In genomic region chr12:30154079-30154673, GRCm38 (mm10) we compare ENCODE assay signal across 22 mouse cellular contexts. TPM values are rescaled to one million over a fixed set of nuclear protein-coding genes. Genes with fewer than 3 reads are reported as not detected.
A peak's percentile ranks its signal among the peaks of the same experiment; 100 is the strongest.
DNase-seq lines count a peak whose midpoint lies in the region; ATAC-seq and TF ChIP-seq lines count a peak whose summit lies in the region.
"Had no signal": no experiment of that assay in that cellular context is flagged by ENCODE, and none has a peak within 500 bp of the region (broad histone marks: within the 10 kb centered on the region; RNA-seq: fewer than 3 reads in every experiment).

No protein-coding gene starts in this region.

- no peak overlapping the region for H3K9ac ChIP-seq in hindbrain, embryonic 15.5 days
- H3K9ac ChIP-seq in hindbrain, embryonic 13.5 days = no peak overlapping the region
- H3K9ac ChIP-seq in lung, embryonic 14.5 days = no peak overlapping the region
- H3K9ac ChIP-seq: liver, postnatal 0 days; neural tube, embryonic 15.5 days had no signal

- 45% methylated on average over 7 of the region's 7 CpGs for WGBS in hindbrain, embryonic 15.5 days
- WGBS in hindbrain, embryonic 13.5 days = 58% methylated on average over 7 of the region's 7 CpGs
- 48% methylated on average over 7 of the region's 7 CpGs for WGBS in lung, embryonic 14.5 days

- ATAC-seq in hindbrain, embryonic 15.5 days (ENCODE audit: low FRiP score, low read depth) = peak; percentile 66; the same call in 1 of the 2 replicates
- ATAC-seq in hindbrain, embryonic 13.5 days (ENCODE audit: low FRiP score) = no peak
- ATAC-seq in lung, embryonic 14.5 days (ENCODE audit: insufficient read depth) = no peak
- ATAC-seq in inflammation-experienced regulatory T-cells, adult 6 months = no peak
- ATAC-seq: liver, postnatal 0 days had no signal

- no peak overlapping the region for H3K4me3 ChIP-seq in hindbrain, embryonic 15.5 days
- no peak overlapping the region for H3K4me3 ChIP-seq in hindbrain, embryonic 13.5 days
- no peak overlapping the region for H3K4me3 ChIP-seq in lung, embryonic 14.5 days (ENCODE audit: low read depth, low read length)
- H3K4me3 ChIP-seq: gastrocnemius, adult 2 months; neural tube, embryonic 15.5 days had no signal

- peaks cover 3% of the 10 kb centered on the region; the same call in 1 of the 2 replicates for H3K4me1 ChIP-seq in hindbrain, embryonic 15.5 days (replicated peaks)
- H3K4me1 ChIP-seq in hindbrain, embryonic 13.5 days (replicated peaks) = peaks cover 3% of the 10 kb centered on the region
- H3K4me1 ChIP-seq in lung, embryonic 14.5 days (ENCODE audit: insufficient read depth) = no peaks in the 10 kb centered on the region
- H3K4me1 ChIP-seq: neural tube, embryonic 15.5 days had no signal

- TF ChIP-seq CTCF in lung, embryonic 14.5 days (IDR thresholded peaks at IDR 0.05; ENCODE audit: low read depth) = no peak
- TF ChIP-seq CTCF in brain, embryonic 14.5 days (IDR thresholded peaks at IDR 0.05; ENCODE audit: borderline replicate concordance, extremely low read depth, insufficient read depth, insufficient read length) = no peak

- no peak overlapping the region for H3K27ac ChIP-seq in hindbrain, embryonic 15.5 days (replicated peaks)
- H3K27ac ChIP-seq in hindbrain, embryonic 13.5 days = no peak overlapping the region
- no peak overlapping the region for H3K27ac ChIP-seq in lung, embryonic 14.5 days (ENCODE audit: low read depth)
- H3K27ac ChIP-seq: gastrocnemius, adult 2 months; kidney, postnatal 0 days; neural tube, embryonic 15.5 days; stomach, postnatal 0 days had no signal

- H3K4me2 ChIP-seq in hindbrain, embryonic 15.5 days = no peak overlapping the region
- H3K4me2 ChIP-seq in hindbrain, embryonic 13.5 days = no peak overlapping the region
- H3K4me2 ChIP-seq in lung, embryonic 14.5 days = no peak overlapping the region
- H3K4me2 ChIP-seq: neural tube, embryonic 15.5 days had no signal

- H3K27me3 ChIP-seq in hindbrain, embryonic 15.5 days = no peaks in the 10 kb centered on the region
- H3K27me3 ChIP-seq in hindbrain, embryonic 13.5 days = no peaks in the 10 kb centered on the region
- no peaks in the 10 kb centered on the region for H3K27me3 ChIP-seq in lung, embryonic 14.5 days (ENCODE audit: insufficient read depth, low read length)
- H3K27me3 ChIP-seq: neural tube, embryonic 15.5 days had no signal

- peak; percentile 26 to 38 for DNase-seq in cerebellum, postnatal 14 days
- DNase-seq in cerebellum, adult 11 months = no peak
- peak; percentile 46 for DNase-seq in lung, embryonic 14.5 days
- no peak for DNase-seq in lung, postnatal 36 days
- peak; percentile 66 for DNase-seq in brain, embryonic 14.5 days (ENCODE audit: low read depth)
- DNase-seq: adrenal gland, postnatal 36 days; cerebellum, adult 8-10 months; gastrocnemius, adult 2 months; kidney, adult 2 months; liver, postnatal 0 days; lung, postnatal 10 days; thymus, adult 2 months; thymus, postnatal 4 days had no signal

- no peak for TF ChIP-seq POLR2A in brain, embryonic 14.5 days (IDR thresholded peaks at IDR 0.05; ENCODE audit: borderline replicate concordance, extremely low read depth, insufficient read depth, insufficient read length, poor library complexity, severe bottlenecking)

- no peaks in the 10 kb centered on the region for H3K36me3 ChIP-seq in hindbrain, embryonic 15.5 days
- H3K36me3 ChIP-seq in hindbrain, embryonic 13.5 days = no peaks in the 10 kb centered on the region
- H3K36me3 ChIP-seq in lung, embryonic 14.5 days (ENCODE audit: insufficient read depth) = no peaks in the 10 kb centered on the region
- H3K36me3 ChIP-seq: neural tube, embryonic 15.5 days had no signal

- H3K9me3 ChIP-seq in hindbrain, embryonic 15.5 days = no peaks in the 10 kb centered on the region
- H3K9me3 ChIP-seq in hindbrain, embryonic 13.5 days = no peaks in the 10 kb centered on the region
- no peaks in the 10 kb centered on the region for H3K9me3 ChIP-seq in lung, embryonic 14.5 days (ENCODE audit: low read depth, low read length)
- H3K9me3 ChIP-seq: neural tube, embryonic 15.5 days had no signal

RNA-seq across cellular contexts. Expression of gene Tpo, which starts 21.8 kb away (rescaled TPM):
- polyA plus RNA-seq in hindbrain, embryonic 15.5 days (2015; fragmentation: Nextera tagmentation; extraction: Ambion mirVana) = 0.20 and 0.27 TPM in 2 replicates
- 0.21 TPM in 1 of 2 replicates, not detected in the other for polyA plus RNA-seq in hindbrain, embryonic 13.5 days (2015; fragmentation: Nextera tagmentation; extraction: Ambion mirVana)
- polyA plus RNA-seq in lung, embryonic 14.5 days (2014; fragmentation: Nextera tagmentation; extraction: Ambion mirVana) = not detected in 2 replicates
- 0.19 and 0.26 TPM in 2 replicates for polyA plus RNA-seq in brain, embryonic 14.5 days (2012; rRNA removed)
- not detected for polyA plus RNA-seq in inflammation-experienced regulatory T-cells, adult 6 months (2017; shearing (Covaris generic))
- polyA plus RNA-seq: heart, embryonic 14.5 days; kidney, adult 2 months; kidney, postnatal 0 days; limb, embryonic 11.5 days; liver, adult 2 months; liver, postnatal 0 days; stomach, postnatal 0 days had no signal

Comparison
In these comparisons a context has a peak if more than half of its experiments do, and no peak if none do; other contexts are left out.
1. DNase-seq: peak in cerebellum, postnatal 14 days (2 of 2), lung, embryonic 14.5 days (single experiment) and brain, embryonic 14.5 days (single experiment); none in cerebellum, adult 11 months (single experiment) and lung, postnatal 36 days (single experiment).